ENCODE assay signal across 8 mouse cellular contexts in genomic region chr7:139943674-139944281, GRCm38 (mm10). TPM values are rescaled to one million over a fixed set of nuclear protein-coding genes. Genes with fewer than 3 reads are reported as not detected.
DNase-seq lines count a peak whose midpoint lies in the region; ATAC-seq and TF ChIP-seq lines count a peak whose summit lies in the region.

Utf1 (plus strand) TSS chr7:139943789.

- TF ChIP-seq POLR2A in bone marrow, adult 2 months (IDR thresholded peaks at IDR 0.05; ENCODE audit: borderline replicate concordance, control insufficient read depth, low read depth, low read length), result no peak

- peaks cover 2% of the 10 kb centered on the region; the same call in 1 of the 2 replicates for H3K4me1 ChIP-seq in neural tube, embryonic 11.5 days (ENCODE audit: control insufficient read depth, insufficient read depth, low read length)
- no peaks in the 10 kb centered on the region; the same call in 1 of the 2 replicates for H3K4me1 ChIP-seq in bone marrow, adult 2 months (ENCODE audit: control insufficient read depth, insufficient read depth, low read length)
- peaks cover 6 to 10% of the 10 kb centered on the region in 2 experiments; a peak in 3 of 4 replicates for H3K4me1 ChIP-seq in heart, embryonic 14.5 days (ENCODE audit: control insufficient read depth in 2 of 2, insufficient read depth in 2 of 2, low read length in 2 of 2)

- WGBS in neural tube, embryonic 11.5 days, result under 1% methylated on average over 59 of the region's 59 CpGs
- WGBS in bone marrow, adult 2 months, result 1% methylated on average over 59 of the region's 59 CpGs
- 1% methylated on average over 54 of the region's 59 CpGs for WGBS in heart, embryonic 14.5 days

- H3K4me3 ChIP-seq in neural tube, embryonic 11.5 days (ENCODE audit: low read depth, low read length), result peak within 1 kb of the TSS; percentile 22
- H3K4me3 ChIP-seq in bone marrow, adult 2 months (replicated peaks; ENCODE audit: control insufficient read depth, low read depth, low read length), result no peak within 1 kb of the TSS
- H3K4me3 ChIP-seq in heart, embryonic 14.5 days (ENCODE audit: control insufficient read depth in 1 of 2, insufficient read depth in 1 of 2, low read depth in 1 of 2, low read length in 2 of 2), result peak within 1 kb of the TSS; percentile 30 to 41

- peak within 1 kb of the TSS; percentile 34 for H3K4me2 ChIP-seq in neural tube, embryonic 11.5 days (ENCODE audit: low read depth)
- peak within 1 kb of the TSS; percentile 72 for H3K4me2 ChIP-seq in heart, embryonic 14.5 days (ENCODE audit: low read length)

- H3K9ac ChIP-seq in neural tube, embryonic 11.5 days (ENCODE audit: low read length), result no peak within 1 kb of the TSS
- no peak within 1 kb of the TSS for H3K9ac ChIP-seq in heart, embryonic 14.5 days (ENCODE audit: low read length)

- no peak for DNase-seq in neural tube, embryonic 11.5 days (ENCODE audit: low spot score)
- no peak for DNase-seq in neural tube, embryonic 10.5 days (ENCODE audit: extremely low spot score, low spot score)
- peak; percentile 44 for DNase-seq in kidney, postnatal 10 days
- DNase-seq in testis, postnatal 10 days (ENCODE audit: low spot score), result peak; percentile 60
- DNase-seq in c-Kit-positive CD71-positive TER-119-positive erythroid progenitor cells, embryonic 14.5 days (ENCODE audit: low spot score), result no peak

- no peaks in the 10 kb centered on the region for H3K9me3 ChIP-seq in neural tube, embryonic 11.5 days (ENCODE audit: control insufficient read depth, low read length)
- H3K9me3 ChIP-seq in heart, embryonic 14.5 days (ENCODE audit: control insufficient read depth, low read length), result no peaks in the 10 kb centered on the region

- H3K27ac ChIP-seq in neural tube, embryonic 11.5 days (ENCODE audit: low read depth, low read length), result no peak within 1 kb of the TSS
- no peak within 1 kb of the TSS for H3K27ac ChIP-seq in bone marrow, adult 2 months (ENCODE audit: control insufficient read depth, insufficient read depth, low read depth, low read length, poor library complexity)
- H3K27ac ChIP-seq in heart, embryonic 14.5 days (replicated peaks in 1 of 2; ENCODE audit: control insufficient read depth in 1 of 2, insufficient read depth in 1 of 2, low read depth in 2 of 2, low read length in 2 of 2), result no peak within 1 kb of the TSS

- no peak for TF ChIP-seq CTCF in bone marrow, adult 2 months (IDR thresholded peaks at IDR 0.05; ENCODE audit: control insufficient read depth, insufficient read depth, low read length)

- no peak for ATAC-seq in neural tube, embryonic 11.5 days (ENCODE audit: insufficient read depth, low FRiP score, low TSS enrichment)
- no peak for ATAC-seq in heart, embryonic 14.5 days (ENCODE audit: insufficient number of reproducible peaks, insufficient read depth, low FRiP score, low read depth)
- peak; percentile 62 for ATAC-seq in megakaryocyte progenitor cell, adult 5-6 weeks (replicated peaks; ENCODE audit: poor library complexity)

- no peaks in the 10 kb centered on the region for H3K36me3 ChIP-seq in neural tube, embryonic 11.5 days (ENCODE audit: control insufficient read depth, insufficient read depth, low read length)
- no peaks in the 10 kb centered on the region for H3K36me3 ChIP-seq in heart, embryonic 14.5 days (ENCODE audit: control insufficient read depth, insufficient read depth, low read length)

- H3K27me3 ChIP-seq in neural tube, embryonic 11.5 days (ENCODE audit: control insufficient read depth, insufficient read depth, low read length), result peaks cover 58% of the 10 kb centered on the region
- H3K27me3 ChIP-seq in heart, embryonic 14.5 days (ENCODE audit: control insufficient read depth, insufficient read depth, low read length), result peaks cover 92% of the 10 kb centered on the region

RNA-seq across cellular contexts. Expression of gene Utf1, which starts in this region (rescaled TPM):
- not detected in 2 replicates for polyA plus RNA-seq in neural tube, embryonic 11.5 days (2014; fragmentation: Nextera tagmentation; extraction: Ambion mirVana)
- 13.7 TPM in 1 of 2 replicates, not detected in the other for polyA plus RNA-seq in bone marrow, adult 2 months (2011; ENCODE audit: insufficient read depth, insufficient read length, low replicate concordance, missing spikeins)
- polyA plus RNA-seq in heart, embryonic 14.5 days (2014; fragmentation: Nextera tagmentation; extraction: Ambion mirVana), result not detected in 2 replicates
- not detected in 2 replicates for total RNA-seq in megakaryocyte progenitor cell, adult 5-6 weeks (2015)
- not detected in 2 replicates for total RNA-seq in megakaryocyte progenitor cell, adult 5-6 weeks (2017)

Comparison
In these comparisons a context has a peak if more than half of its experiments do, and no peak if none do; other contexts are left out.
1. Peak in ATAC-seq in megakaryocyte progenitor cell, adult 5-6 weeks; RNA of the gene not detected or under 1 TPM.
2. DNase-seq: peak in kidney, postnatal 10 days (single experiment) and testis, postnatal 10 days (single experiment); none in neural tube, embryonic 11.5 days (single experiment), neural tube, embryonic 10.5 days (single experiment) and c-Kit-positive CD71-positive TER-119-positive erythroid progenitor cells, embryonic 14.5 days (single experiment).